Mouse (Mus musculus) lung, embryonic 14.5 days (tissue): ENCODE measurements at regions not wholly inside any gene's neighbourhood (a gene's known extent, or its start where the extent isn't known, plus 50 kb on each side); places are given as distances from the start of the nearest gene placed in this dataset.

Experiments used
- ATAC-seq: fragments of 200-750 bp; cut with Nextera tagmentation; 2 replicates; pipeline ENCODE4 v1.8.0; 2017; ENCODE audit warnings: mild to moderate bottlenecking, moderate TSS enrichment, moderate library complexity; ENCODE audit not compliant: insufficient read depth
- DNase-seq: peaks from one replicate; pipeline ENCODE4 v3.0.0-alpha.2; 2015
- H3K27ac ChIP-seq: fragments of 300-500 bp; sonication (generic); 2 replicates; pipeline ENCODE4 v1.5.1; 2014; ENCODE audit warnings: low read depth, mild to moderate bottlenecking, moderate library complexity
- H3K27me3 ChIP-seq: fragments of 300-500 bp; sonication (generic); 2 replicates; pipeline ENCODE4 v1.6.1; 2014; ENCODE audit warnings: low read length, control low read depth; ENCODE audit not compliant: insufficient read depth
- H3K36me3 ChIP-seq: fragments of 300-500 bp; sonication (generic); 2 replicates; pipeline ENCODE4 v1.6.1; 2014; ENCODE audit warnings: control low read depth; ENCODE audit not compliant: insufficient read depth
- H3K4me1 ChIP-seq: fragments of 300-500 bp; sonication (generic); 2 replicates; pipeline ENCODE4 v1.6.1; 2014; ENCODE audit warnings: antibody characterized with exemption, control low read depth; ENCODE audit not compliant: insufficient read depth
- H3K4me2 ChIP-seq: fragments of 300-500 bp; sonication (generic); 2 replicates; pipeline ENCODE4 v1.6.1; 2014; ENCODE audit warnings: mild to moderate bottlenecking
- H3K4me3 ChIP-seq: fragments of 300-500 bp; sonication (generic); 2 replicates; pipeline ENCODE4 v1.5.1; 2014; ENCODE audit warnings: low read depth, low read length
- H3K9ac ChIP-seq: fragments of 300-500 bp; sonication (generic); 2 replicates; pipeline ENCODE4 v1.6.1; 2014
- H3K9me3 ChIP-seq: fragments of 300-500 bp; sonication (generic); 2 replicates; pipeline ENCODE4 v1.6.1; 2016; ENCODE audit warnings: low read depth, low read length, control low read depth
- CTCF ChIP-seq: IDR thresholded peaks from 2 replicates; pipeline ENCODE4 v1.5.1; 2016; ENCODE audit warnings: antibody characterized with exemption, low read depth
- WGBS: fragments of 180-500 bp; shearing (Covaris S2); extraction: QIAGEN DNeasy Blood & Tissue Kit; methylation state at CpG from one replicate; pipeline ENCODE4 v1.1.7; 2014; 5-methylcytosine and 5-hydroxymethylcytosine counted together

- Histone ChIP-seq H3K4me1 (no peaks in the 10 kb centered on the region), H3K9me3 (no peaks in the 10 kb centered on the region), H3K36me3 (no peaks in the 10 kb centered on the region), H3K4me2 (no peak overlapping the region), H3K27ac (no peak overlapping the region), H3K27me3 (no peaks in the 10 kb centered on the region), H3K9ac (no peak overlapping the region), H3K4me3 (no peak overlapping the region)
- DNase-seq (peak; percentile 52), ATAC-seq (no peak)
- 70% methylated on average over 2 of the region's 2 CpGs for WGBS
- no peak for TF ChIP-seq CTCF
Measured at GRCm38 (mm10) chr12:14930702-14931101, 778.8 kb upstream of the Fam84a start.

GRCm38 (mm10) chr12:14927580-14927979 lies 775.7 kb upstream of the Fam84a start:
- Histone ChIP-seq H3K4me1 (no peaks in the 10 kb centered on the region), H3K27me3 (no peaks in the 10 kb centered on the region), H3K4me2 (no peak overlapping the region), H3K27ac (no peak overlapping the region), H3K9me3 (no peaks in the 10 kb centered on the region), H3K9ac (no peak overlapping the region), H3K36me3 (no peaks in the 10 kb centered on the region), H3K4me3 (no peak overlapping the region)
- 91% methylated on average over 1 of the region's 1 CpGs for WGBS
- DNase-seq (no peak), ATAC-seq (no peak)
- TF ChIP-seq CTCF, result no peak

DNA sequence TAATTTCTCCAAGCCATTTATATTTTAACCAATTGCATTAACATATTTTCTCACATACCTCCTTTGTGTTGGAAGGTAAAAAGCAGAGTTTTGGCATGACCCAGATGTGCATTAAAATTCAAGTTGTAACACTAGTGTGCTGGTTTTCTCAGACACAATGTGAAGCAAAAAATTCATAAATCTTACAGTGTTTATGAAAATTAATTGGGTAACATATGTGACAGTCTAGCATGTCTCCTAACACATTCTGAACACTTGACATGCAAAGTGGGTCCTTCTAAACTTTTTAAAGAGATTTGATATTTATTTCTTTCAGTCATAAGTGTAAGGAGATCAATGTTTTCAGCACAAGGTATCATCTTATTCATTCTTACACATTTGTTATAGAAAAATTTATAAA lies 771.9 kb upstream of the Fam84a start:
- Histone ChIP-seq H3K4me1 (no peaks in the 10 kb centered on the region), H3K4me2 (no peak overlapping the region), H3K9me3 (no peaks in the 10 kb centered on the region), H3K27ac (no peak overlapping the region), H3K36me3 (no peaks in the 10 kb centered on the region), H3K4me3 (no peak overlapping the region), H3K9ac (no peak overlapping the region), H3K27me3 (no peaks in the 10 kb centered on the region)
- no peak for TF ChIP-seq CTCF
- no peak for ATAC-seq
- DNase-seq, result no peak

GRCm38 (mm10) chr12:14911931-14912330 lies 760.1 kb upstream of the Fam84a start:
- WGBS, result 74% methylated on average over 4 of the region's 4 CpGs
- Histone ChIP-seq H3K4me3 (no peak overlapping the region), H3K27me3 (no peaks in the 10 kb centered on the region), H3K9me3 (no peaks in the 10 kb centered on the region), H3K4me2 (no peak overlapping the region), H3K27ac (no peak overlapping the region), H3K36me3 (no peaks in the 10 kb centered on the region), H3K4me1 (no peaks in the 10 kb centered on the region), H3K9ac (no peak overlapping the region)
- TF ChIP-seq CTCF, result no peak
- ATAC-seq (no peak), DNase-seq (no peak)

DNA sequence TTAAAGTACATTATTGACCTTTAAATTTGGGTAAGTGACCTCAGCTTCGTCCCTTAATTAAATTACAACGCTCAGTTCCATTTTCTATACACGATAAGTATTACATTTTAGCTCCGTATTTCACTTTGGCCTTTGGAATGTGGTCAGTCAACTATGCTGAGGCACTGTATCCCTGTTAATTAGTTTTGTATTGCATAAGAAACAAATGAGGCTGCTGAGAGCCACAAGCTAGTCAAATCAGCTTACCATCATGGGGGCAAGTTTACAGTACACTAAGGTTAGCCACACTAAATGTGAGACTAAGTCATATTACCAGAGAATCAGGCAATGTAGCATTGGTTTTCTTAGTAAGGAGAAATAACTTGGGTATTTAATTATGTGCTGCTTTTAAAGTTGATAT lies 731.3 kb upstream of the Fam84a start:
- ATAC-seq, result no peak
- Histone ChIP-seq H3K9me3 (no peaks in the 10 kb centered on the region), H3K27ac (no peak overlapping the region), H3K4me2 (no peak overlapping the region), H3K4me3 (no peak overlapping the region), H3K27me3 (no peaks in the 10 kb centered on the region), H3K36me3 (no peaks in the 10 kb centered on the region), H3K4me1 (no peaks in the 10 kb centered on the region), H3K9ac (no peak overlapping the region)
- TF ChIP-seq CTCF, result no peak
- DNase-seq, result no peak
- 91% methylated on average over 4 of the region's 4 CpGs for WGBS

- Histone ChIP-seq H3K4me3 (no peak overlapping the region), H3K4me1 (no peaks in the 10 kb centered on the region), H3K4me2 (no peak overlapping the region), H3K9me3 (no peaks in the 10 kb centered on the region), H3K9ac (no peak overlapping the region), H3K36me3 (no peaks in the 10 kb centered on the region), H3K27ac (no peak overlapping the region), H3K27me3 (no peaks in the 10 kb centered on the region)
- DNase-seq, result no peak
- TF ChIP-seq CTCF, result no peak
- ATAC-seq, result no peak
Measured at GRCm38 (mm10) chr12:14880458-14880857, 728.6 kb upstream of the Fam84a start.

DNA sequence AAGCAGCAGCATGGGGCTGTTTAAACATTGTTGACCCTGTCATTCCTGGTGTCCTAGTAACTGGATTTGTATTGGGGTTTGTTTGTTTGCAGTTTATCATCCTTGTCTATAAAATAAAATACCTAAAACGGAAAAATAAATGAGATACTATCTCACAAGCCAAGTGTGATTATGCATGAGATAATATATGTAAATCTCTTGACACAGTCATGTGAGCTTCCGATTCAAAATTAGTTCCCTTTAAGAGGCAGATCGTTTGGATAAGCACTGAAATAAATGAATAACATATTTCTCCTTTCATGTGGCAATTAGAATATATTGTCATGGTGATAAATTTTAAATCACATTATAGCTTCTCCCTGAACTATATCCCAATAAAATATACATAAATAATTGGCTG lies 723.4 kb upstream of the Fam84a start:
- no peaks in the 10 kb centered on the region for H3K4me1 ChIP-seq
- 49% methylated on average over 3 of the region's 3 CpGs for WGBS
- H3K27ac ChIP-seq, result no peak overlapping the region
- no peak overlapping the region for H3K4me3 ChIP-seq
- DNase-seq (no peak), ATAC-seq (no peak)
- H3K36me3 ChIP-seq, result no peaks in the 10 kb centered on the region
- no peak overlapping the region for H3K4me2 ChIP-seq
- H3K9ac ChIP-seq, result no peak overlapping the region
- no peaks in the 10 kb centered on the region for H3K9me3 ChIP-seq
- no peaks in the 10 kb centered on the region for H3K27me3 ChIP-seq
- no peak for TF ChIP-seq CTCF

- Histone ChIP-seq H3K9ac (no peak overlapping the region), H3K4me1 (no peaks in the 10 kb centered on the region), H3K9me3 (no peaks in the 10 kb centered on the region), H3K36me3 (no peaks in the 10 kb centered on the region), H3K4me2 (no peak overlapping the region), H3K27ac (no peak overlapping the region), H3K4me3 (no peak overlapping the region), H3K27me3 (no peaks in the 10 kb centered on the region)
- ATAC-seq (no peak), DNase-seq (no peak)
- TF ChIP-seq CTCF, result no peak
- 65% methylated on average over 3 of the region's 3 CpGs for WGBS
Measured at GRCm38 (mm10) chr12:14871336-14871910, 719.6 kb upstream of the Fam84a start.
